Mouse (Mus musculus): ENCODE measurements around the gene Spcs2. TPM values are rescaled to one million over a fixed set of nuclear protein-coding genes. Genes with fewer than 3 reads are reported as not detected.

Spcs2 gene
- polyA plus RNA-seq, 1 experiment: 111 TPM

DNA sequence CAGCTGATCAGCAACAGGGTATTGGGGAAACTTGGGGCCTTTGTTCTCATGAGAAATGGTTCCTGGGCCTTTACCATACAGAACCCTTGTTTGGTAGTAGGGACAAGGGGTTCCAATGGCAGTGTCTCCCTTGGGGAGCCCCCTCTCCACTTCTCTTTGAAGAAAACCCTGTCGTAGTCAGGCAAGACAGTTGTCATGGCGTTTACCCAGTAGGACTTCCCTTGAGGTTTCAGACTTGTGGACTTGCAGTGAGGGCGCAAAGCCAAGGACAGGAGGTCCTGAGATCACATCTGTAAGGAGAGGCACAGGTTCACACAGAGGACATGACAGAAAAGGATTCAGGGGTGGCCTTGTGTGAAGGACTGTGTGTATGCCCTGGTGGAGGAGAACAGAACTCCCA lies 66.8 kb downstream of the Spcs2 start:
- TF ChIP-seq MAX (IDR thresholded peaks at IDR 0.05; ENCODE audit: low read depth): no peak
- no peak for TF ChIP-seq TCF12 (IDR thresholded peaks at IDR 0.05; ENCODE audit: insufficient read depth, poor library complexity, severe bottlenecking)
- H3K27me3 ChIP-seq (ENCODE audit: control insufficient read depth, insufficient read depth, insufficient read length): peaks cover 11% of the 10 kb centered on the region
- no peaks in the 10 kb centered on the region for H3K36me3 ChIP-seq (ENCODE audit: control insufficient read depth, insufficient read depth)
- H3ac ChIP-seq (ENCODE audit: control insufficient read depth, insufficient read length): no peak overlapping the region
- no peak overlapping the region for H3K4me3 ChIP-seq
- no peaks in the 10 kb centered on the region for H3K79me2 ChIP-seq (ENCODE audit: control insufficient read depth, insufficient read depth)
- H3K4me2 ChIP-seq (ENCODE audit: low read depth): no peak overlapping the region

DNA sequence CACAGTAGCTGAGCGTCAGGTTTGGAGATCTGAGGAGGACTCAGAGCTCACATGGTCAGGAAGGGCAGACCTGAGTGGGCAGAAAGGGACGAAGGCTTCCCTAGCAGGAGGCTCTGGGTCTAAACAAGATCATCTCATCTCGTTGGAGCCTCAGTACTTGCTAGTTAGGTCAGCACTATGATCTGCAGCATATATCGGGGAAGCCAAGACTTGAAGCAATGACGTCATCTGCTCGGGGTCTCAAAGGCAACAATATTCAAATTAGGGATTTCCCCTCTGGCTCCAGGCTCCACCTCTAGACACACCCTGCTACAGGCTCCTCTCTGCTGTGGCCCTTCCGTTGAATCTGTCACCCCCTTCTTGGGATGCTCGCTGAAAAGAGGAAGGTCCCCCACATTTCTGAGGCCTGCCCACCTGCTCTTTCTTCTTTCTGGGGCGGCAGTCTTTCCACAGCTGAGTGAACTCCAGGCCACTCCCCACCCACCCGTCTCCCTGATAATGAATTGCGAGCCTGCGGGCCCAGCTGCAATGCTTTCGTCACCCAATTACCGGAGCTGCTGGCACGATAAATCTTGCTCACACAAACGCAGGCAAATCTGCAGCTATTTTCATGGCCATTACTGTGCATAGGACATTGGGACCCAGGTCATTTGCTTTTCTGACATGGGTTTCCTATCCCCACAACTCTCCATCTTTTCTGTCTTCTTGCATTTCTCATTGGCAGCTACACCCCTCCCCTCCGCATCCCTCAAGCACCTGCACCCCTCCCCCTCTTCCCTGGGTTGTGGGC lies 67.9 kb downstream of the Spcs2 start:
- no peaks in the 10 kb centered on the region for H3K79me2 ChIP-seq (ENCODE audit: control insufficient read depth, insufficient read depth)
- H3K4me3 ChIP-seq: no peak overlapping the region
- TF ChIP-seq MYOD1 (IDR thresholded peaks at IDR 0.05; ENCODE audit: control insufficient read depth in 1 of 3, insufficient read length in 2 of 3, low read depth in 2 of 3): no peak
- no peak for TF ChIP-seq TCF3 (IDR thresholded peaks at IDR 0.05; ENCODE audit: insufficient read length, low read depth)
- no peak for TF ChIP-seq POLR2A (IDR thresholded peaks at IDR 0.05; ENCODE audit: insufficient read length, low read depth)
- TF ChIP-seq CEBPB (IDR thresholded peaks at IDR 0.05; ENCODE audit: insufficient read depth, poor library complexity, severe bottlenecking): no peak
- TF ChIP-seq POLR2AphosphoS2 (IDR thresholded peaks at IDR 0.05; ENCODE audit: insufficient read length, low read depth): no peak
- TF ChIP-seq E2F4 (IDR thresholded peaks at IDR 0.05; ENCODE audit: insufficient read depth): no peak
- TF ChIP-seq MYOG (IDR thresholded peaks at IDR 0.05; ENCODE audit: control insufficient read depth in 1 of 3, insufficient read depth in 1 of 3, insufficient read length in 2 of 3, low read depth in 2 of 3): no peak
- TF ChIP-seq REST (IDR thresholded peaks at IDR 0.05; ENCODE audit: insufficient read depth, insufficient read length): no peak

DNA sequence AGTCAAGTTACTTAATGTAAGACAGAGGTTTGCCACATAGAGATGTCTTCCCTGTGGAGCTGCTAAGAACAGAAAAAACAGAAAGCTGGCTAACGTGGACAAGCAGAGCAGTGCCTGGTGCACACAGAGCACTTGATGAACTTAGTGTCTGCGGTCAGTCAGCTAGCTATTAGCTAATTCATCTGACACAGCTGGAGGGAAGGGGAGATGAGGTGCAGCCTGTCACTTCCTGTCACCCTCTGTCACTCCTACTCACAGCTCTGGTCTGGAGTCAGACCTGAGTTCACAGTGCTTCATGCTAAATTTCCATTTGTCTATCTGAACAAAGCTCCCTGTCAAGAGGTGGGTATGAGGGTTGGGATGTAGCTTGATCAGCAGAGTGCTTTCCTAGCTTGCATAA lies 69.2 kb downstream of the Spcs2 start:
- Histone ChIP-seq H3K4me2 (ENCODE audit: low read depth) (no peak overlapping the region), H3K36me3 (ENCODE audit: control insufficient read depth, insufficient read depth) (no peaks in the 10 kb centered on the region), H3K4me3 (no peak overlapping the region), H3K27me3 (ENCODE audit: control insufficient read depth, insufficient read depth, insufficient read length) (peaks cover 11% of the 10 kb centered on the region), H3K79me2 (ENCODE audit: control insufficient read depth, insufficient read depth) (no peaks in the 10 kb centered on the region), H3ac (ENCODE audit: control insufficient read depth, insufficient read length) (no peak overlapping the region)
- TF ChIP-seq USF1 (IDR thresholded peaks at IDR 0.05; ENCODE audit: low read depth) (no peak), MYOG (IDR thresholded peaks at IDR 0.05; ENCODE audit: control insufficient read depth in 1 of 3, insufficient read depth in 1 of 3, insufficient read length in 2 of 3, low read depth in 2 of 3) (no peak), MYOD1 (IDR thresholded peaks at IDR 0.05; ENCODE audit: control insufficient read depth in 1 of 3, insufficient read length in 2 of 3, low read depth in 2 of 3) (no peak), SRF (IDR thresholded peaks at IDR 0.05; ENCODE audit: control insufficient read depth, insufficient read length, low read depth) (no peak)

More for the DNA sequence above, 67.9 kb downstream of the Spcs2 start:
- no peaks in the 10 kb centered on the region for H3K36me3 ChIP-seq (ENCODE audit: control insufficient read depth, insufficient read depth)
- peaks cover 11% of the 10 kb centered on the region for H3K27me3 ChIP-seq (ENCODE audit: control insufficient read depth, insufficient read depth, insufficient read length)
- no peak overlapping the region for H3ac ChIP-seq (ENCODE audit: control insufficient read depth, insufficient read length)
- H3K4me2 ChIP-seq (ENCODE audit: low read depth): peak overlapping the region; percentile 18

DNA sequence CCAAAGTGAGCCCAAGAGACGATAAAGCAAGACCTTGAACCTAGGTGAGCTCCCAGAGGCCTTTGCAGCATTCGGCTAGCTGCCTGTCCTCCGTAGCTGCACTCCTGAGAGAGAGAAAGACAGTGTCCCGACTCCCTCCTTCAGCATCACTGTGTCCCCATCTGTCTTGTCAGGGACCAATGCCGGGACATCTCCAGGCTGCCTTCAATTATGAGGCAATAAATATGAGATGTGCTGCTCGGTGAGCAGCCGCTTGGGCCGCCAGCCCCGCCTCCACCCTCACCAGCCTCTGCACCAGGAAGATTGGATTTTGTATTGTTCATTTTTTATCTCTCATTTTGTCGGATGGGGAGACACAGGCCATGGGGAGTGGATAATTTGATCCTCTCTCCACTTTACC lies 72.4 kb downstream of the Spcs2 start:
- peaks cover 5% of the 10 kb centered on the region for H3K27me3 ChIP-seq (ENCODE audit: control insufficient read depth, insufficient read depth, insufficient read length)
- H3K4me2 ChIP-seq (ENCODE audit: low read depth): no peak overlapping the region
- TF ChIP-seq TCF3 (IDR thresholded peaks at IDR 0.05; ENCODE audit: insufficient read length, low read depth) (no peak), POLR2A (IDR thresholded peaks at IDR 0.05; ENCODE audit: insufficient read length, low read depth) (no peak), MYOD1 (IDR thresholded peaks at IDR 0.05; ENCODE audit: control insufficient read depth in 1 of 3, insufficient read length in 2 of 3, low read depth in 2 of 3) (no peak), E2F4 (IDR thresholded peaks at IDR 0.05; ENCODE audit: insufficient read depth) (no peak), REST (IDR thresholded peaks at IDR 0.05; ENCODE audit: insufficient read depth, insufficient read length) (no peak), MYOG (IDR thresholded peaks at IDR 0.05; ENCODE audit: control insufficient read depth in 1 of 3, insufficient read depth in 1 of 3, insufficient read length in 2 of 3, low read depth in 2 of 3) (no peak), CEBPB (IDR thresholded peaks at IDR 0.05; ENCODE audit: insufficient read depth, poor library complexity, severe bottlenecking) (no peak), MAX (IDR thresholded peaks at IDR 0.05; ENCODE audit: low read depth) (no peak), USF1 (IDR thresholded peaks at IDR 0.05; ENCODE audit: low read depth) (no peak), POLR2AphosphoS2 (IDR thresholded peaks at IDR 0.05; ENCODE audit: insufficient read length, low read depth) (no peak), TCF12 (IDR thresholded peaks at IDR 0.05; ENCODE audit: insufficient read depth, poor library complexity, severe bottlenecking) (no peak), SRF (IDR thresholded peaks at IDR 0.05; ENCODE audit: control insufficient read depth, insufficient read length, low read depth) (no peak)
- H3K79me2 ChIP-seq (ENCODE audit: control insufficient read depth, insufficient read depth): no peaks in the 10 kb centered on the region
- H3K36me3 ChIP-seq (ENCODE audit: control insufficient read depth, insufficient read depth): no peaks in the 10 kb centered on the region
- no peak overlapping the region for H3K4me3 ChIP-seq
- H3ac ChIP-seq (ENCODE audit: control insufficient read depth, insufficient read length): no peak overlapping the region

DNA sequence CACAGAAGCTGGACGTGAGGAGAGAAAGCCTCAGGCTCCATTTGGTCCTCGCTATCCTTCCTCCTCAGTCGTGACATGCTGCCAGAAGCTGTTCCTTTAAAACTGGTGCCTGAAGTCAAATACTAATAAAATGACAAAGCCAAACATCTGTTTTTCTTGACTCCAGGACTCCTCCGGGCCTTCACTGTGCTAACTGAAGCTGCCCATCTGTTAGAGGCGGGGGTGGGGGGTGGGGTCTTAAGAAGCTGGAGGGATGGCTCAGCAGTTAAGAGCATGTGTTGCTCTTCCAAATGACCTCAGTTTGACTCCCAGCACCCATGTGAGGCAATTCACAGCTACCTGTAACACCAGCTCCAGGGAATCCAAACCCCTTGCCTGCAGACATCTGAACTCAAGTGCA lies 74.7 kb downstream of the Spcs2 start:
- Histone ChIP-seq H3K4me2 (ENCODE audit: low read depth) (no peak overlapping the region), H3K36me3 (ENCODE audit: control insufficient read depth, insufficient read depth) (no peaks in the 10 kb centered on the region), H3K79me2 (ENCODE audit: control insufficient read depth, insufficient read depth) (no peaks in the 10 kb centered on the region), H3K27me3 (ENCODE audit: control insufficient read depth, insufficient read depth, insufficient read length) (peaks cover 5% of the 10 kb centered on the region), H3K4me3 (no peak overlapping the region), H3ac (ENCODE audit: control insufficient read depth, insufficient read length) (no peak overlapping the region)
- TF ChIP-seq MYOD1 (IDR thresholded peaks at IDR 0.05; ENCODE audit: control insufficient read depth in 1 of 3, insufficient read length in 2 of 3, low read depth in 2 of 3): no peak
- no peak for TF ChIP-seq TCF3 (IDR thresholded peaks at IDR 0.05; ENCODE audit: insufficient read length, low read depth)
- TF ChIP-seq E2F4 (IDR thresholded peaks at IDR 0.05; ENCODE audit: insufficient read depth): no peak
- TF ChIP-seq MYOG (IDR thresholded peaks at IDR 0.05; ENCODE audit: control insufficient read depth in 1 of 3, insufficient read depth in 1 of 3, insufficient read length in 2 of 3, low read depth in 2 of 3): no peak
- no peak for TF ChIP-seq POLR2AphosphoS2 (IDR thresholded peaks at IDR 0.05; ENCODE audit: insufficient read length, low read depth)
- no peak for TF ChIP-seq REST (IDR thresholded peaks at IDR 0.05; ENCODE audit: insufficient read depth, insufficient read length)
- TF ChIP-seq TCF12 (IDR thresholded peaks at IDR 0.05; ENCODE audit: insufficient read depth, poor library complexity, severe bottlenecking): no peak
- no peak for TF ChIP-seq SRF (IDR thresholded peaks at IDR 0.05; ENCODE audit: control insufficient read depth, insufficient read length, low read depth)

Data from myocyte (in vitro differentiated cells).